Mouse (Mus musculus) T-helper 2 cell (primary cell): Measurements from ENCODE around the gene Ccnq.

Source experiments
- in situ Hi-C: fragments of 300-600 bp; cut with MboI, MseI; formaldehyde crosslinking; loops from one replicate; pipeline ENCODE4 v1.15.1; 2025; ENCODE audit warnings: high pct_unique_total_duplicates

The Ccnq gene

DNA sequence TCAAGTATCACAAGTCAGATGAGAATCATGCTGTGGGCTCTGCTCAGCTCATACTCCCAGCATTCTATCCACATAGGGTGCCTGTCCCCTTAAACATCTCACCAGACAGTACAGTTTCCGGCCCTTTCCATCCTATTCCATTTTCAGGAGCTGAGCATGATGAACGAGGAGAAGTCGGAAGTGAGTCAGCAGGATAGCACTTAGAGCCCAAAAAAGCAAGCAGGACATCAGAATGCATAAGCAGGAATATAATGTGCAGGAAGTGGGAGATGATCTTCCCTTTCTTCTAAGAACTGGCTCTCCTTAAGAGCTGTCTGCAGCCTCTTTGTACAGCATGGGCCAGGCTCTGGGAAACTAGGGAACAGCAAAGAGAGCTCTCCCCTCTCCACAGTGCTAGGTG lies 49.2 kb downstream of the Ccnq start:
- in situ Hi-C loops: no loop called here
